Mouse (Mus musculus) neural tube, embryonic 14.5 days (tissue): ENCODE data around the gene Peak1. TPM values are rescaled to one million over a fixed set of nuclear protein-coding genes. Genes with fewer than 3 reads are reported as not detected.

ENCODE experiments used
- ATAC-seq: fragments of 200-750 bp; cut with Nextera tagmentation; 2 replicates; pipeline ENCODE4 v1.8.0; 2017; ENCODE audit warnings: low read depth, mild to moderate bottlenecking, moderate TSS enrichment, moderate library complexity
- H3K27ac ChIP-seq: fragments of 300-500 bp; sonication (generic); 2 replicates; pipeline ENCODE4 v1.5.1; 2014; ENCODE audit warnings: low read depth, mild to moderate bottlenecking, control low read depth, low read length, moderate library complexity, mixed read lengths
- H3K27me3 ChIP-seq: fragments of 300-500 bp; sonication (generic); 2 replicates; pipeline ENCODE4 v1.6.1; 2014; ENCODE audit warnings: low read length; ENCODE audit not compliant: control insufficient read depth, insufficient read depth
- H3K36me3 ChIP-seq: fragments of 300-500 bp; sonication (generic); 2 replicates; pipeline ENCODE4 v1.6.1; 2014; ENCODE audit warnings: low read length, mixed read lengths; ENCODE audit not compliant: control insufficient read depth, insufficient read depth
- H3K4me1 ChIP-seq: fragments of 300-500 bp; sonication (generic); 2 replicates; pipeline ENCODE4 v1.6.1; 2014; ENCODE audit warnings: low read length; ENCODE audit not compliant: control insufficient read depth, insufficient read depth
- H3K4me2 ChIP-seq: fragments of 300-500 bp; sonication (generic); 2 replicates; pipeline ENCODE4 v1.6.1; 2014; ENCODE audit warnings: mild to moderate bottlenecking, low read depth, low read length, control low read depth
- H3K4me3 ChIP-seq: fragments of 300-500 bp; sonication (generic); 2 replicates; pipeline ENCODE4 v1.5.1; 2014; ENCODE audit warnings: low read depth, low read length, control low read depth, mixed read lengths
- H3K9ac ChIP-seq: fragments of 300-500 bp; sonication (generic); replicated peaks from 2 replicates; pipeline ENCODE4 v1.6.1; 2014; ENCODE audit warnings: low read depth, mild to moderate bottlenecking, control low read depth, low read length, mixed read lengths
- H3K9me3 ChIP-seq: fragments of 300-500 bp; sonication (generic); 2 replicates; pipeline ENCODE4 v1.6.1; 2016; ENCODE audit warnings: low read length; ENCODE audit not compliant: control insufficient read depth
- WGBS: fragments of 180-500 bp; shearing (Covaris S2); extraction: QIAGEN DNeasy Blood & Tissue Kit; methylation state at CpG from one replicate; pipeline ENCODE4 v1.1.7; 2014; 5-methylcytosine and 5-hydroxymethylcytosine counted together
- polyA plus RNA-seq: library from polyadenylated mRNA; unstranded; fragments of >200 nt; fragmentation: Nextera tagmentation; extraction: Ambion mirVana; gene quantifications from 2 replicates; pipeline ENCODE4 v1.2.1, GENCODE M21; 2014

The Peak1 gene
- polyA plus RNA-seq, 1 experiment from 2014 or later: 9.0 TPM

- Histone ChIP-seq H3K9ac (no peak overlapping the region), H3K27me3 (no peaks in the 10 kb centered on the region), H3K27ac (no peak overlapping the region), H3K4me3 (no peak overlapping the region), H3K9me3 (peaks cover under 1% of the 10 kb centered on the region; the same call in 1 of the 2 replicates), H3K36me3 (no peaks in the 10 kb centered on the region), H3K4me2 (no peak overlapping the region), H3K4me1 (no peaks in the 10 kb centered on the region)
- WGBS: 83% methylated on average over 5 of the region's 5 CpGs
- no peak for ATAC-seq
Observed at GRCm38 (mm10) chr9:56265460-56266199, 152.2 kb downstream of the Peak1 start.

- Histone ChIP-seq H3K9ac (no peak overlapping the region), H3K27ac (no peak overlapping the region), H3K4me3 (no peak overlapping the region), H3K4me2 (no peak overlapping the region), H3K27me3 (no peaks in the 10 kb centered on the region), H3K36me3 (no peaks in the 10 kb centered on the region), H3K9me3 (peaks cover 6% of the 10 kb centered on the region), H3K4me1 (no peaks in the 10 kb centered on the region)
- no peak for ATAC-seq
- 79% methylated on average over 8 of the region's 8 CpGs for WGBS
Observed at GRCm38 (mm10) chr9:56265022-56265360, 152.9 kb downstream of the Peak1 start.

GRCm38 (mm10) chr9:56264308-56265021 is 153.4 kb downstream of the Peak1 start:
- no peak overlapping the region for H3K4me3 ChIP-seq
- H3K4me2 ChIP-seq: no peak overlapping the region
- no peaks in the 10 kb centered on the region for H3K4me1 ChIP-seq
- ATAC-seq: no peak
- no peaks in the 10 kb centered on the region for H3K36me3 ChIP-seq
- WGBS: 56% methylated on average over 7 of the region's 7 CpGs
- H3K27me3 ChIP-seq: no peaks in the 10 kb centered on the region
- peaks cover 6% of the 10 kb centered on the region for H3K9me3 ChIP-seq
- no peak overlapping the region for H3K27ac ChIP-seq
- no peak overlapping the region for H3K9ac ChIP-seq

GRCm38 (mm10) chr9:56263055-56263454 is 154.8 kb downstream of the Peak1 start:
- peaks cover 6% of the 10 kb centered on the region for H3K9me3 ChIP-seq
- H3K9ac ChIP-seq: no peak overlapping the region
- no peaks in the 10 kb centered on the region for H3K36me3 ChIP-seq
- no peak for ATAC-seq
- H3K4me1 ChIP-seq: no peaks in the 10 kb centered on the region
- H3K4me2 ChIP-seq: no peak overlapping the region
- no peak overlapping the region for H3K4me3 ChIP-seq
- WGBS: 96% methylated on average over 1 of the region's 1 CpGs
- no peaks in the 10 kb centered on the region for H3K27me3 ChIP-seq
- H3K27ac ChIP-seq: no peak overlapping the region

GRCm38 (mm10) chr9:56260495-56261136 is 157.3 kb downstream of the Peak1 start:
- WGBS: 93% methylated on average over 14 of the region's 14 CpGs
- Histone ChIP-seq H3K9ac (no peak overlapping the region), H3K27me3 (no peaks in the 10 kb centered on the region), H3K4me2 (no peak overlapping the region), H3K9me3 (peaks cover 6% of the 10 kb centered on the region), H3K4me3 (no peak overlapping the region), H3K36me3 (no peaks in the 10 kb centered on the region), H3K4me1 (no peaks in the 10 kb centered on the region), H3K27ac (no peak overlapping the region)
- ATAC-seq: no peak

- no peaks in the 10 kb centered on the region for H3K36me3 ChIP-seq
- H3K9ac ChIP-seq: no peak overlapping the region
- ATAC-seq: no peak
- 92% methylated on average over 22 of the region's 22 CpGs for WGBS
- no peak overlapping the region for H3K4me2 ChIP-seq
- H3K9me3 ChIP-seq: peaks cover 6% of the 10 kb centered on the region
- H3K27ac ChIP-seq: no peak overlapping the region
- no peaks in the 10 kb centered on the region for H3K27me3 ChIP-seq
- no peak overlapping the region for H3K4me3 ChIP-seq
- no peaks in the 10 kb centered on the region for H3K4me1 ChIP-seq
Observed at GRCm38 (mm10) chr9:56259790-56260494, 157.9 kb downstream of the Peak1 start.

- Histone ChIP-seq H3K4me2 (no peak overlapping the region), H3K27me3 (no peaks in the 10 kb centered on the region), H3K4me3 (no peak overlapping the region), H3K9me3 (peaks cover 6% of the 10 kb centered on the region), H3K9ac (no peak overlapping the region), H3K4me1 (no peaks in the 10 kb centered on the region), H3K27ac (no peak overlapping the region), H3K36me3 (no peaks in the 10 kb centered on the region)
- 94% methylated on average over 10 of the region's 10 CpGs for WGBS
- no peak for ATAC-seq
Observed at GRCm38 (mm10) chr9:56258261-56258790, 159.5 kb downstream of the Peak1 start.

GRCm38 (mm10) chr9:56257227-56258000 is 160.5 kb downstream of the Peak1 start:
- no peak overlapping the region for H3K4me3 ChIP-seq
- peaks cover 6% of the 10 kb centered on the region for H3K9me3 ChIP-seq
- no peak for ATAC-seq
- no peaks in the 10 kb centered on the region for H3K36me3 ChIP-seq
- H3K4me2 ChIP-seq: no peak overlapping the region
- no peaks in the 10 kb centered on the region for H3K27me3 ChIP-seq
- no peak overlapping the region for H3K27ac ChIP-seq
- no peaks in the 10 kb centered on the region for H3K4me1 ChIP-seq
- 95% methylated on average over 20 of the region's 20 CpGs for WGBS
- H3K9ac ChIP-seq: no peak overlapping the region
